Mouse (Mus musculus) B cell, adult 62 days (primary cell): ENCODE results near the gene Olfr1225. TPM values are rescaled to one million over a fixed set of nuclear protein-coding genes. Genes with fewer than 3 reads are reported as not detected.

Source experiments
- total RNA-seq: library from RNA; stranded (reverse); gene quantifications from 4 replicates; pipeline ENCODE4 v1.2.4, GENCODE M21; 2023

The Olfr1225 gene
- not detected in 4 replicates for total RNA-seq

GRCm38 (mm10) chr2:89174569-89174968 is at the start of gene Olfr1225:
TSS of gene Olfr1225 (minus strand) at chr2:89174669.

GRCm38 (mm10) chr2:89199948-89200347 is 25.5 kb upstream of the Olfr1225 start, which contains the start of gene Olfr1226:
TSS of gene Olfr1226 (minus strand) at chr2:89200048.

GRCm38 (mm10) chr2:89163991-89164390 is 10.5 kb downstream of the Olfr1225 start, which contains the start of gene Olfr1224-ps1:
TSS of gene Olfr1224-ps1 (minus strand) at chr2:89164091.

DNA sequence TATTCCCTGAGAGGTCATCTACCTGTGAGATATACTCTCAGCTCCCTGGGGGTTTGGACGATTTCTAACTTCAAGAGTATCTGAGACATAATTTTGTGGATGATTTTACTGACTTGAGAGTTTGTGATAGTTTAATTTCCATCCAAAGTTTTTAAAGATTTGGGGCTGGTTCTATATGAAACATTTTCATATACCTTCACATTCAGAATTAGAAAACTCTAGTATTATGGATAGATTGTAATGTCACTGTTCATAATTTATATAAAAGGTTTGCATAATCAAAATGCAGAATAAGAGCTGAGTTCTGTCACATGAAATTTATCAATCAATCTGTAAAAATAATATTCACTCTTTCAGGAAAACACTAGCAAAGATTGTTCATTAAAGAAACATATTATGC is 23.0 kb downstream of the Olfr1225 start, which contains the start of gene Olfr1223:
Olfr1223 (minus strand) TSS at position 101 of the 400 bp plus-strand sequence.

GRCm38 (mm10) chr2:89132954-89133353 is 41.5 kb downstream of the Olfr1225 start, which contains the start of gene Olfr1222:
TSS of gene Olfr1222 (minus strand) at chr2:89133054.

Other genes with a start within 250 kb of the Olfr1225 start
- not detected in 4 replicates for gene Olfr1211, start 236.6 kb downstream of the Olfr1225 start, total RNA-seq
- not detected in 4 replicates for gene Olfr1212, start 220.7 kb downstream of the Olfr1225 start, total RNA-seq
- gene Gm13762, start 194.4 kb downstream of the Olfr1225 start, total RNA-seq: not detected in 4 replicates
- not detected in 4 replicates for gene Olfr1214, start 182.0 kb downstream of the Olfr1225 start, total RNA-seq
- not detected in 4 replicates for gene Olfr1215, start 167.7 kb downstream of the Olfr1225 start, total RNA-seq
- gene Olfr1216, start 156.3 kb downstream of the Olfr1225 start, total RNA-seq: not detected in 4 replicates
- not detected in 4 replicates for gene Olfr1217, start 142.6 kb downstream of the Olfr1225 start, total RNA-seq
- not detected in 4 replicates for gene Olfr1218, start 113.5 kb downstream of the Olfr1225 start, total RNA-seq
- not detected in 4 replicates for gene Olfr1219, start 91.2 kb downstream of the Olfr1225 start, total RNA-seq
- gene Olfr1220, start 67.8 kb downstream of the Olfr1225 start, total RNA-seq: not detected in 4 replicates
- gene Olfr1221, start 57.4 kb downstream of the Olfr1225 start, total RNA-seq: not detected in 4 replicates
- gene Olfr1222, start 41.6 kb downstream of the Olfr1225 start, total RNA-seq: not detected in 4 replicates
- not detected in 4 replicates for gene Olfr1223, start 23.1 kb downstream of the Olfr1225 start, total RNA-seq
- gene Olfr1224-ps1, start 10.6 kb downstream of the Olfr1225 start, total RNA-seq: not detected in 4 replicates
- not detected in 4 replicates for gene Olfr1226, start 25.4 kb upstream of the Olfr1225 start, total RNA-seq
- not detected in 4 replicates for gene Olfr1228, start 79.4 kb upstream of the Olfr1225 start, total RNA-seq
- gene Olfr1229, start 113.3 kb upstream of the Olfr1225 start, total RNA-seq: not detected in 4 replicates
- gene Olfr1230, start 122.6 kb upstream of the Olfr1225 start, total RNA-seq: not detected in 4 replicates
- gene Olfr1231, start 132.4 kb upstream of the Olfr1225 start, total RNA-seq: not detected in 4 replicates
- not detected in 4 replicates for gene Olfr1232, start 155.0 kb upstream of the Olfr1225 start, total RNA-seq
- not detected in 4 replicates for gene Olfr1233, start 167.7 kb upstream of the Olfr1225 start, total RNA-seq
- gene Olfr1234, start 190.2 kb upstream of the Olfr1225 start, total RNA-seq: not detected in 4 replicates
- not detected in 4 replicates for gene Olfr1238, start 235.0 kb upstream of the Olfr1225 start, total RNA-seq
- not detected in 4 replicates for gene Olfr1239, start 245.7 kb upstream of the Olfr1225 start, total RNA-seq